Mouse (Mus musculus) G1E (cell line): ENCODE data around the gene Emilin2. TPM values are rescaled to one million over a fixed set of nuclear protein-coding genes. Genes with fewer than 3 reads are reported as not detected.

Experiments used
- ATAC-seq: 2 replicates; pipeline ENCODE4 v1.8.0; 2016; ENCODE audit warnings: mild to moderate bottlenecking; ENCODE audit not compliant: insufficient number of reproducible peaks, poor library complexity, low FRiP score, severe bottlenecking; ENCODE audit errors: extremely low read depth
- DNase-seq: peaks from one replicate; pipeline ENCODE4 v3.0.0; 2012; ENCODE audit warnings: low spot score
- H3K27me3 ChIP-seq: 2 replicates; pipeline ENCODE4 v1.6.1; 2012; ENCODE audit warnings: mild to moderate bottlenecking, low read length, inconsistent platforms; ENCODE audit not compliant: insufficient read depth
- H3K36me3 ChIP-seq: replicated peaks from 2 replicates; pipeline ENCODE3; 2012; ENCODE audit warnings: mild to moderate bottlenecking, inconsistent platforms
- H3K4me1 ChIP-seq: 2 replicates; pipeline ENCODE4 v1.6.1; 2012; ENCODE audit warnings: low read depth, low read length, inconsistent platforms, mixed read lengths; ENCODE audit not compliant: insufficient read depth
- H3K4me3 ChIP-seq: 2 replicates; pipeline ENCODE4 v1.5.1; 2012; ENCODE audit warnings: low read depth, mild to moderate bottlenecking, inconsistent platforms, low read length, moderate library complexity, mixed read lengths
- H3K9me3 ChIP-seq: replicated peaks from 2 replicates; pipeline ENCODE4 v1.6.1; 2012; ENCODE audit warnings: inconsistent platforms
- CTCF ChIP-seq: IDR thresholded peaks from 2 replicates; pipeline ENCODE4 v1.5.1; 2012; ENCODE audit warnings: low read depth, low read length, inconsistent platforms, mixed read lengths
- GATA1 ChIP-seq: IDR thresholded peaks from 2 replicates; pipeline ENCODE4 v1.6.1; 2012; ENCODE audit warnings: borderline replicate concordance, low read length, inconsistent platforms, mixed read lengths
- GATA2 ChIP-seq: IDR thresholded peaks from 2 replicates; pipeline ENCODE4 v1.6.1; 2012; ENCODE audit warnings: low read depth, low read length, inconsistent platforms, borderline replicate concordance
- POLR2AphosphoS5 ChIP-seq: IDR thresholded peaks from 2 replicates; pipeline ENCODE4 v1.6.1; 2012; ENCODE audit warnings: low read depth, low read length, inconsistent platforms; ENCODE audit not compliant: insufficient replicate concordance
- TAL1 ChIP-seq: conservative IDR thresholded peaks from 2 replicates; pipeline ENCODE4 v1.6.1; 2012; ENCODE audit warnings: low read depth, low read length, inconsistent platforms, mixed read lengths
- polyA plus RNA-seq: library from polyadenylated mRNA; stranded (reverse); fragments of >175 nt; gene quantifications from 2 replicates; pipeline ENCODE4 v1.2.3, GENCODE M21; 2012
- total RNA-seq, 2 experiments: library from RNA; stranded (forward) in 1 of 2; stranded (reverse) in 1 of 2; fragments of 200-1000 nt in 1 of 2; fragments of >200 nt in 1 of 2; fragmentation: Nextera tagmentation in 1 of 2; gene quantifications; 2 replicates each; pipeline ENCODE4 v1.2.3; 2014 to 2017

Emilin2 gene
- total RNA-seq (2014; fragmentation: Nextera tagmentation), result 80.3 and 81.3 TPM in 2 replicates
- total RNA-seq (2017), result 137 and 170 TPM in 2 replicates
- 106 and 131 TPM in 2 replicates for polyA plus RNA-seq

- TF ChIP-seq GATA1 (no peak), CTCF (peak; percentile 36), GATA2 (no peak)
- ATAC-seq, result 0 out of 2 replicates have a peak, but pooled peaks have one; percentile 25
- Histone ChIP-seq H3K4me3 (peak within 1 kb of the TSS; percentile 75), H3K36me3 (peaks cover 27% of the 10 kb centered on the region), H3K9me3 (no peaks in the 10 kb centered on the region), H3K4me1 (peaks cover 44% of the 10 kb centered on the region), H3K27me3 (peaks cover 20% of the 10 kb centered on the region; the same call in 1 of the 2 replicates)
- peak; percentile 27 for DNase-seq
Measured at GRCm38 (mm10) chr17:71311340-71312171, at the start of gene Emilin2. Gene Emilin2 (minus strand): TSS chr17:71311978.

- no peaks in the 10 kb centered on the region for H3K4me1 ChIP-seq
- ATAC-seq (no peak), DNase-seq (no peak)
- peaks cover 89% of the 10 kb centered on the region for H3K36me3 ChIP-seq
- no peak overlapping the region for H3K4me3 ChIP-seq
- H3K9me3 ChIP-seq, result peaks cover 4% of the 10 kb centered on the region; the same call in 1 of the 2 replicates
- H3K27me3 ChIP-seq, result no peaks in the 10 kb centered on the region
- TF ChIP-seq GATA1 (no peak), GATA2 (no peak), CTCF (no peak), POLR2AphosphoS5 (no peak), TAL1 (no peak)
Measured at GRCm38 (mm10) chr17:71355526-71355925, 43.7 kb upstream of the Emilin2 start.

DNA sequence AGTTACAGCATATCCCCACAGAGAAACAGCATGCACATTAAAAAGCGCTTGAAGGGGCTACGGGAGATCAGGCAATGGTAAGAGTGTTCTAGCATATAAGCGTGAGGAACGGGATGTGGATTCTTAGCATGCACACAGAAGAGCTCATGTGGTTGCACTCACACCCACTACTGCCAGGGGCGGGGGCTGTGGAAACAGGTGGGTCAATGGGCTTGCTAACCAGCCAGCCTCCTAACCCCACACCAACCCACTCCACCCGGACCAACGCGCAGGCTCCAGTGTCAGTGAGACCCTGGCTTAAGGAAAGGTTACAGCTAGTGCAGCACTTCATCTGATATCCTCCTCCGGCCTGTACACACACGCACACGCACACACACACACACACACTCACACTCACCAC lies 42.4 kb upstream of the Emilin2 start:
- DNase-seq (no peak), ATAC-seq (no peak)
- Histone ChIP-seq H3K27me3 (no peaks in the 10 kb centered on the region), H3K4me3 (no peak overlapping the region), H3K9me3 (no peaks in the 10 kb centered on the region), H3K36me3 (peaks cover 89% of the 10 kb centered on the region), H3K4me1 (no peaks in the 10 kb centered on the region)
- TF ChIP-seq CTCF, result no peak
- TF ChIP-seq GATA1, result no peak
- TF ChIP-seq POLR2AphosphoS5, result no peak
- TF ChIP-seq GATA2, result no peak
- no peak for TF ChIP-seq TAL1

DNA sequence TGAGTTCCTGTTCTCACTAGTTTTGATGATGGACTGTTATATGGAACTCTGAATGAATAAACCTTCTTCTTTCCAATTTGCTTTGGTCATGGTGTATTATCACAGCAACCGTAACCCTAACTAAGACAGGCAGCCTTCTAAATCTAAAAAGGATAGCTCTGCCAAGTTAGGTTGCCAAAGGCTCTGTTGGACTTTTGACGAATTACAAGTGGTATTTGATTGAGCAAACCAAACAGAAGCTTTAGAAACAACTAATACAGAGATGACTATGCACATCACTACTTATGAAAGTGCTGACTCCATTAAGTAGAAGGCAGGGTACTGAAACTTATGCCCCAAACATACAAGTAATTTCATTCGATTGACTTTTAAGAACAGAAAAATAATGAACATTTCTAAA lies 36.4 kb upstream of the Emilin2 start:
- ATAC-seq (no peak), DNase-seq (no peak)
- no peak overlapping the region for H3K4me3 ChIP-seq
- TF ChIP-seq POLR2AphosphoS5 (no peak), GATA1 (no peak), GATA2 (no peak), TAL1 (no peak), CTCF (no peak)
- H3K9me3 ChIP-seq, result no peaks in the 10 kb centered on the region
- peaks cover 95% of the 10 kb centered on the region for H3K36me3 ChIP-seq
- H3K27me3 ChIP-seq, result no peaks in the 10 kb centered on the region
- H3K4me1 ChIP-seq, result no peaks in the 10 kb centered on the region

DNA sequence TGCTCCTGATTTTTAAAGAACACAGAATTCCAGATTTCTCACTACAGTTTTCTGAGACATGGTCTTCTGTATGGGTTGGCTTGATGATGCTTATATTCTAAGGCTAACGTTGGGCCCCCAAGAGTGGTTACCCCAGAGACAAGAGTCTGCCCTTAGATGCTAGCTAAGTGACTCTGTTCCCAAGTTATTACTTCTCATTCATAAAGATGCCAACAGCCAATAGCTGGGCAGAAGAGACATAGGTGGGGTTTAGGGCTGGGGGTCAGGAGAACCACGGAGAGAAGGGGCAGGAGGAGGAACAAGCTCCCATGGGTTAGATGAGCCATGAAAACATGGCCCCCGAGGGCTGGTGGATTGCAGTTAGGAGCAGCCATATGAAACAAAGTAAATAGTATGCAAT lies 30.2 kb upstream of the Emilin2 start:
- ATAC-seq (no peak), DNase-seq (no peak)
- Histone ChIP-seq H3K27me3 (no peaks in the 10 kb centered on the region; the same call in 1 of the 2 replicates), H3K4me1 (no peaks in the 10 kb centered on the region), H3K9me3 (no peaks in the 10 kb centered on the region), H3K4me3 (no peak overlapping the region), H3K36me3 (peaks cover 44% of the 10 kb centered on the region)
- TF ChIP-seq CTCF (no peak), POLR2AphosphoS5 (no peak), GATA2 (no peak), GATA1 (no peak), TAL1 (no peak)

DNA sequence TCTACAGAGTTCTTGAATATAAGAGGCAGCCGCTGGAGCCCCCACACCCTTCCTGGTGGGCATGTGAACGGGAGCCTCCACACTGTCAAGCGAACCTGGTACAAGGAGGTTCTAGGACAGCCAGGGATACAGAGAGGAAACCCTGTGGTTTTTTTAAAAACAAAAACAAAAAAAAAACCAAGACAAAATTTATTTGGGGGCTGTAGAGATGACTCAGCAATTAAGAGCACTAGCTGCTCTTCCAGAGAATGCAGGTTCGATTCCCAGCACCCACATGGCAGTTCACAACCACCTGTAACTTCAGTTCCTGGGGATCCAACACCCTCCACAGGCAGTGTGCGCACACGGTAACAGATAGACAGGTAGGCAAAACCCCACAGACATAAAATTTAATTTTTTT lies 26.8 kb upstream of the Emilin2 start:
- Histone ChIP-seq H3K4me1 (no peaks in the 10 kb centered on the region), H3K9me3 (no peaks in the 10 kb centered on the region), H3K36me3 (peaks cover 15% of the 10 kb centered on the region), H3K27me3 (no peaks in the 10 kb centered on the region; the same call in 1 of the 2 replicates), H3K4me3 (no peak overlapping the region)
- ATAC-seq, result no peak
- DNase-seq, result no peak
- TF ChIP-seq CTCF (no peak), TAL1 (no peak), POLR2AphosphoS5 (no peak), GATA1 (no peak), GATA2 (no peak)
